Mouse (Mus musculus): ENCODE data around the gene Tas2r123. TPM values are rescaled to one million over a fixed set of nuclear protein-coding genes. Genes with fewer than 3 reads are reported as not detected.

Tas2r123 gene
- not detected in 4 replicates for total RNA-seq (2023)

DNA sequence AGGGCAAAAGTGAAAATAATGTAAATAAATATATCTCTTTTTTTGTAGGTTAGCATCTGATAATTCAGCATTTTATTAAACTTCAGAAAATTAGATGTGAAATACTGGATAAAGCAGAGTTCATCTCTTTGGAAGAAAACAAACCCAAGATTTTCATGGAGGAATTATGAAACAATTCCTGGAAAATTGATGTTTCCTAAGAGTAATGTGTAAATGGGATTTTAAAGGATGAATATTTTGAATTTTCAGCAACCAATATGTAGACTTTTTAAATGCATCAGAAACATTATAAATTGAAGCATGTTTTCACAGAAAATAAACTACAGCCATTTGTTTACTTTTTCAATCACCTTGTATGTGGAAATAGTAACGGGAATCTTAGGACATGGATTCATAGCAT, at the start of gene Tas2r123:
TSS of gene Tas2r123 (plus strand) at position 301 of the 400 bp plus-strand sequence.

DNA sequence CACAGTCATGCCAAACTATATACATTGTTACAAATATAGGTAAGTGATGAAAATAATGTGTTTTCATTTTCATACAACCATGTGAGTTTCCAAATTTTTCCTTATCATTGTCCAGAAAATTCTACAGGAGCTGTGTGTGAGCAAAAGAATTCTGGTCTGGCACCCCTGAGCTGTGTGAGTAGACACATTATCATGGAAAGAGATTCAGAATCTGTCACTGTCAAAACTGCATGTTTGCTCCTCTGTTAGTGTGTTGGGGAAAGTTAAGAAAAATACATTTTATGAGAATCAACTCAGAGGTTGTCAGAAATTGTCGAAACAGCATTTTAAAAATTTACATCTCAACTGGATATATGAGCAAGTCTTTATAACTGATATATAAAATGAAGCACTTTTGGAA, 44.4 kb upstream of the Tas2r123 start, which contains the start of gene Tas2r117:
TSS of gene Tas2r117 (plus strand) at position 301 of the 400 bp plus-strand sequence.

DNA sequence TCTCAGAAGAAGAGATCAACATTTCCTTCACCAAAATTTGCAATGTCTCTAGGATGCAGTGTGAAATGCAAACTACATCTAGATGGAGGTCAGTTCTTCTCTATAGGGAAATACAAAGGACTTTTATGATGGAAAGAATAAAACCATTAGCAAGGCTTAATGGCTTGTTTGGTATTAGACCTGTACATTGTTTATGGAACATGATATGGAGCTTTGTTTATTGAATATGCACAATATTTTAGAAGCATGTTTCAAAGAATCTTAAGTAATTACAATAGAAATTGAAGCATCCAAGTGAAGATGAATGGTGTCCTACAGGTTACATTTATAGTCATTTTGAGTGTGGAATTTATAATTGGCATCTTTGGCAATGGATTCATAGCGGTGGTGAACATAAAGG, 8.2 kb downstream of the Tas2r123 start, which contains the start of gene Tas2r116:
TSS of gene Tas2r116 (plus strand) at position 301 of the 400 bp plus-strand sequence.

DNA sequence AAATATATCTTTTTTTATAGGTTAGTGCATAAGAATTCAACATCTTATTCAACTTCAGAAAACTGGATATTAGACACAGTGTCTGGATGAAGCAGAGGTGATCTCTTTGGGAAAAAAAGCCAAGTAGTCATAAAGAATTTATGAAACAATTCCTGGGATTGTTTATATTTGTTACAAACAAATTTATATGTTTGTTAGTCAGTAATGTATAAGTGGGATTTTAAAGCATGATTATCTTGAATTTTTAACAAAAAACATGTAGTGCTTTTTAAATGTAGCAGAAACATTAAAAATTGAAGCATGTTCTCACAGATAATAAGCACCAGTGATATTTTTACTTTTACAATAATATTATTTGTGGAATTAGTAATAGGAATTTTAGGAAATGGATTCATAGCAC, 20.8 kb downstream of the Tas2r123 start, which contains the start of gene Tas2r110:
TSS of gene Tas2r110 (plus strand) at position 301 of the 400 bp plus-strand sequence.

DNA sequence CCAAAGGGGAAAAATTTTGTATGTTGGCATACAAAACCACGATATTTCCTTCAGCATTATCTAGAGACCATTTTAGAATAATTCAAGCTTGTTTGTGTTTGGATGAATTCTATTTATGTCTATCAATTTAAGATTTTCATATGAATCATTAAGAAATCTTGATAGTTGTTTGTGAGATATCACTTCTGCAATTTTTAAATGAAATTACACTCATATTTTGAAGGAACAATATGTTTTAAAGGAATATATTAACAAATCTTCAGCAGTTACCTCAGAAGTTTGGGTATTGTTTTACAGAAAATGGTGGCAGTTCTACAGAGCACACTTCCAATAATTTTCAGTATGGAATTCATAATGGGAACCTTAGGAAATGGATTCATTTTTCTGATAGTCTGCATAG, 45.8 kb downstream of the Tas2r123 start, which contains the start of gene Tas2r113:
TSS of gene Tas2r113 (plus strand) at position 301 of the 400 bp plus-strand sequence.

Other genes starting within 250 kb of the Tas2r123 start
- gene A630073D07Rik, start 195.6 kb upstream of the Tas2r123 start, total RNA-seq (2023) = not detected in 4 replicates
- not detected in 4 replicates for gene Tas2r120, start 190.2 kb upstream of the Tas2r123 start, total RNA-seq (2023)
- not detected in 4 replicates for gene Tas2r121, start 146.1 kb upstream of the Tas2r123 start, total RNA-seq (2023)
- gene Tas2r122, start 135.2 kb upstream of the Tas2r123 start, total RNA-seq (2023) = not detected in 4 replicates
- not detected in 4 replicates for gene Tas2r115, start 109.1 kb upstream of the Tas2r123 start, total RNA-seq (2023)
- not detected in 4 replicates for gene Tas2r124, start 92.4 kb upstream of the Tas2r123 start, total RNA-seq (2023)
- not detected in 4 replicates for gene Tas2r102, start 85.0 kb upstream of the Tas2r123 start, total RNA-seq (2023)
- not detected in 4 replicates for gene Tas2r136, start 69.0 kb upstream of the Tas2r123 start, total RNA-seq (2023)
- gene Tas2r117, start 44.3 kb upstream of the Tas2r123 start, total RNA-seq (2023) = not detected in 4 replicates
- gene Tas2r116, start 8.3 kb downstream of the Tas2r123 start, total RNA-seq (2023) = not detected in 4 replicates
- gene Tas2r110, start 20.9 kb downstream of the Tas2r123 start, total RNA-seq (2023) = not detected in 4 replicates
- gene Tas2r113, start 45.9 kb downstream of the Tas2r123 start, total RNA-seq (2023) = not detected in 4 replicates
- gene Tas2r125, start 62.5 kb downstream of the Tas2r123 start, total RNA-seq (2023) = not detected in 4 replicates
- not detected in 4 replicates for gene Tas2r129, start 104.0 kb downstream of the Tas2r123 start, total RNA-seq (2023)
- not detected in 4 replicates for gene Tas2r131, start 110.8 kb downstream of the Tas2r123 start, total RNA-seq (2023)
- gene Tas2r109, start 133.8 kb downstream of the Tas2r123 start, total RNA-seq (2023) = not detected in 4 replicates
- gene Tas2r103, start 190.0 kb downstream of the Tas2r123 start, total RNA-seq (2023) = not detected in 4 replicates
- gene Tas2r140, start 208.7 kb downstream of the Tas2r123 start, total RNA-seq (2023) = not detected in 4 replicates